ENCODE assay signal across 13 mouse cellular contexts in the genomic region with DNA sequence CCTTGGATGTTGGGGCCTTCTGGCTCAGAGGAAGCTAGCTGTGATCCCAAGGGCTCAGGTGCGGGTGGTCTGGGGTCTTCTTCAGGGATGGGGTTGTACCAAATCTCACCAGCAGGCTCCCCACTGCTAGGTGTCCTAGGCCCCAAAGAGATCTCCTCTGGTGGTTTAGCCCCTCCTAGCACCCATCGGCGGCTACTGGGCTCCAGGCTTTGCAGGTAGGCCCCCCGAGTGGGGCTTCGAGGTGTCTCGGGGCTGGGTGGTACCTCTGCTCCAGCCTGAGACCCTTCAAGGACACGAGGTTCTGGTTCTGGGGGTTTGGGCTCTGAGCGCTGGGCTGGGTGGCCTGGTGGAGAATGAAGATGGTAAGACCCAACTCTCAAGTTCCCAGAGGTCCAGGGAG. TPM values are rescaled to one million over a fixed set of nuclear protein-coding genes. Genes with fewer than 3 reads are reported as not detected.
A peak's percentile ranks its signal among the peaks of the same experiment; 100 is the strongest.
DNase-seq lines count a peak whose midpoint lies in the region; ATAC-seq and TF ChIP-seq lines count a peak whose summit lies in the region.
"Had no signal": no experiment of that assay in that cellular context is flagged by ENCODE, and none has a peak within 500 bp of the region (broad histone marks: within the 10 kb centered on the region; RNA-seq: fewer than 3 reads in every experiment).

No protein-coding gene starts in this region.

- TF ChIP-seq CTCF in stomach, postnatal 0 days (IDR thresholded peaks at IDR 0.05; ENCODE audit: low read depth) = no peak
- TF ChIP-seq CTCF in layer of hippocampus, adult 2 months (conservative IDR thresholded peaks at IDR 0.05) = no peak

- intact Hi-C loops in heart, postnatal 36 days (cut with DNase I) = loop anchor here (5.0 to 10.0 kb wide), 2 partner anchors 123 to 505 kb away; a partner anchor contains a TSS

- no peak for DNase-seq in heart, postnatal 36 days
- DNase-seq in stomach, postnatal 0 days (ENCODE audit: low spot score) = no peak
- no peak for DNase-seq in layer of hippocampus, adult 2 months (ENCODE audit: low spot score in 2 of 2)
- DNase-seq in retina, postnatal 1 day = no peak
- DNase-seq: cerebellum, postnatal 36 days; gastrocnemius, postnatal 25 days had no signal

- peak overlapping the region; percentile 86 for H3K4me2 ChIP-seq in heart, embryonic 13.5 days
- H3K4me2 ChIP-seq in stomach, embryonic 14.5 days (replicated peaks; ENCODE audit: low read depth, low read length) = peak overlapping the region; percentile 68
- H3K4me2 ChIP-seq in stomach, postnatal 0 days (replicated peaks; ENCODE audit: low read depth) = no peak overlapping the region
- peak overlapping the region; percentile 74; the same call in 1 of the 2 replicates for H3K4me2 ChIP-seq in intestine, embryonic 15.5 days (replicated peaks)

- 85% methylated on average over 8 of the region's 8 CpGs for WGBS in heart, embryonic 13.5 days
- 95% methylated on average over 8 of the region's 8 CpGs for whole genome bisulfite sequencing in stomach, embryonic 14.5 days
- WGBS in stomach, postnatal 0 days = 91% methylated on average over 8 of the region's 8 CpGs
- WGBS in intestine, embryonic 15.5 days = 91% methylated on average over 8 of the region's 8 CpGs

- no peaks in the 10 kb centered on the region for H3K27me3 ChIP-seq in heart, embryonic 13.5 days (replicated peaks)
- no peaks in the 10 kb centered on the region for H3K27me3 ChIP-seq in stomach, embryonic 14.5 days (ENCODE audit: control insufficient read depth, insufficient read depth, low read length)
- no peaks in the 10 kb centered on the region for H3K27me3 ChIP-seq in stomach, postnatal 0 days (ENCODE audit: control insufficient read depth, insufficient read depth, low read length)
- H3K27me3 ChIP-seq in intestine, embryonic 15.5 days (replicated peaks) = no peaks in the 10 kb centered on the region

- H3K9me3 ChIP-seq in heart, embryonic 13.5 days = no peaks in the 10 kb centered on the region
- no peaks in the 10 kb centered on the region for H3K9me3 ChIP-seq in stomach, embryonic 14.5 days (ENCODE audit: control insufficient read depth, low read depth, low read length)
- no peaks in the 10 kb centered on the region for H3K9me3 ChIP-seq in stomach, postnatal 0 days (ENCODE audit: control insufficient read depth, low read length)
- H3K9me3 ChIP-seq in intestine, embryonic 15.5 days = no peaks in the 10 kb centered on the region
- H3K9me3 ChIP-seq: liver, embryonic 15.5 days had no signal

- H3K36me3 ChIP-seq in heart, embryonic 13.5 days = peaks cover 50% of the 10 kb centered on the region
- peaks cover 44% of the 10 kb centered on the region for H3K36me3 ChIP-seq in stomach, embryonic 14.5 days (ENCODE audit: control insufficient read depth, insufficient read depth, low read length)
- H3K36me3 ChIP-seq in stomach, postnatal 0 days (ENCODE audit: control insufficient read depth, insufficient read depth, low read length) = peaks cover 20% of the 10 kb centered on the region
- H3K36me3 ChIP-seq in intestine, embryonic 15.5 days = peaks cover 21% of the 10 kb centered on the region
- H3K36me3 ChIP-seq: liver, embryonic 15.5 days had no signal

- ATAC-seq in heart, embryonic 13.5 days (ENCODE audit: extremely low read depth, insufficient number of reproducible peaks, low FRiP score, low TSS enrichment) = no peak
- ATAC-seq in stomach, embryonic 14.5 days (ENCODE audit: insufficient number of reproducible peaks, insufficient read depth, low FRiP score, low read depth) = no peak
- ATAC-seq in stomach, postnatal 0 days (ENCODE audit: low FRiP score, low TSS enrichment) = no peak
- ATAC-seq in intestine, embryonic 15.5 days = no peak
- ATAC-seq: midbrain, embryonic 16.5 days had no signal

- 0 out of 2 replicates have a peak overlapping the region, but pooled peaks have one; percentile 95 for H3K27ac ChIP-seq in heart, embryonic 13.5 days (replicated peaks)
- no peak overlapping the region for H3K27ac ChIP-seq in stomach, embryonic 14.5 days (ENCODE audit: low read length)
- no peak overlapping the region for H3K27ac ChIP-seq in stomach, postnatal 0 days (replicated peaks)
- H3K27ac ChIP-seq in intestine, embryonic 15.5 days = no peak overlapping the region
- H3K27ac ChIP-seq in layer of hippocampus, adult 2 months = no peak overlapping the region
- H3K27ac ChIP-seq: liver, embryonic 15.5 days had no signal

- no peak for TF ChIP-seq EP300 in stomach, postnatal 0 days (optimal IDR thresholded peaks at IDR 0.05)

- peaks cover 15% of the 10 kb centered on the region for H3K4me1 ChIP-seq in heart, embryonic 13.5 days
- peaks cover 3% of the 10 kb centered on the region; the same call in 1 of the 2 replicates for H3K4me1 ChIP-seq in stomach, embryonic 14.5 days (ENCODE audit: control insufficient read depth, insufficient read depth, low read length)
- no peaks in the 10 kb centered on the region for H3K4me1 ChIP-seq in stomach, postnatal 0 days (replicated peaks; ENCODE audit: control insufficient read depth, insufficient read depth)
- H3K4me1 ChIP-seq in intestine, embryonic 15.5 days (replicated peaks) = no peaks in the 10 kb centered on the region
- H3K4me1 ChIP-seq: liver, embryonic 15.5 days had no signal

- H3K4me3 ChIP-seq in heart, embryonic 13.5 days = peak overlapping the region; percentile 89; the same call in 1 of the 2 replicates
- H3K4me3 ChIP-seq in stomach, embryonic 14.5 days (ENCODE audit: low read depth, low read length) = no peak overlapping the region
- H3K4me3 ChIP-seq in stomach, postnatal 0 days (ENCODE audit: low read depth, low read length) = no peak overlapping the region
- no peak overlapping the region for H3K4me3 ChIP-seq in intestine, embryonic 15.5 days (replicated peaks)
- no peak overlapping the region for H3K4me3 ChIP-seq in layer of hippocampus, adult 2 months
- H3K4me3 ChIP-seq: liver, embryonic 15.5 days had no signal

- H3K9ac ChIP-seq in heart, embryonic 13.5 days = peak overlapping the region; percentile 94
- no peak overlapping the region for H3K9ac ChIP-seq in stomach, embryonic 14.5 days (replicated peaks; ENCODE audit: low read depth, low read length)
- H3K9ac ChIP-seq in stomach, postnatal 0 days (ENCODE audit: low read length) = no peak overlapping the region
- no peak overlapping the region for H3K9ac ChIP-seq in intestine, embryonic 15.5 days
- H3K9ac ChIP-seq: liver, embryonic 15.5 days had no signal

RNA-seq across cellular contexts. Expression of a gene that starts 1.9 kb away (rescaled TPM):
- polyA plus RNA-seq in heart, embryonic 13.5 days (2015; fragmentation: Nextera tagmentation; extraction: Ambion mirVana) = 14.4 and 14.7 TPM in 2 replicates
- total RNA-seq in heart, postnatal 36 days (2021) = 10 to 100 TPM; 12.0 to 15.2 TPM
- 19.1 and 20.4 TPM in 2 replicates for polyA plus RNA-seq in stomach, embryonic 14.5 days (2014; fragmentation: Nextera tagmentation; extraction: Ambion mirVana)
- polyA plus RNA-seq in stomach, postnatal 0 days (2015; fragmentation: Nextera tagmentation; extraction: Ambion mirVana) = 5.8 and 7.2 TPM in 2 replicates
- 12.7 and 13.9 TPM in 2 replicates for polyA plus RNA-seq in intestine, embryonic 15.5 days (2015; fragmentation: Nextera tagmentation; extraction: Ambion mirVana)
- total RNA-seq in layer of hippocampus, adult 2 months (2021) = 1 to 10 TPM; 6.3 TPM

RNA-seq across cellular contexts. Expression of a gene that starts 15.8 kb away (rescaled TPM):
- polyA plus RNA-seq in heart, embryonic 13.5 days (2015; fragmentation: Nextera tagmentation; extraction: Ambion mirVana) = 52.4 and 54.6 TPM in 2 replicates
- 10 to 100 TPM; 42.3 to 42.7 TPM for total RNA-seq in heart, postnatal 36 days (2021)
- 36.0 and 44.4 TPM in 2 replicates for polyA plus RNA-seq in stomach, embryonic 14.5 days (2014; fragmentation: Nextera tagmentation; extraction: Ambion mirVana)
- 60.6 and 62.3 TPM in 2 replicates for polyA plus RNA-seq in stomach, postnatal 0 days (2015; fragmentation: Nextera tagmentation; extraction: Ambion mirVana)
- 59.4 and 63.9 TPM in 2 replicates for polyA plus RNA-seq in intestine, embryonic 15.5 days (2015; fragmentation: Nextera tagmentation; extraction: Ambion mirVana)
- 10 to 100 TPM; 27.8 to 30.2 TPM for total RNA-seq in layer of hippocampus, adult 2 months (2021)

RNA-seq across cellular contexts. Expression of a gene that starts 28.0 kb away (rescaled TPM):
- not detected in 2 replicates for polyA plus RNA-seq in heart, embryonic 13.5 days (2015; fragmentation: Nextera tagmentation; extraction: Ambion mirVana)
- not detected for total RNA-seq in heart, postnatal 36 days (2021)
- polyA plus RNA-seq in stomach, embryonic 14.5 days (2014; fragmentation: Nextera tagmentation; extraction: Ambion mirVana) = not detected in 2 replicates
- polyA plus RNA-seq in stomach, postnatal 0 days (2015; fragmentation: Nextera tagmentation; extraction: Ambion mirVana) = not detected in 2 replicates
- polyA plus RNA-seq in intestine, embryonic 15.5 days (2015; fragmentation: Nextera tagmentation; extraction: Ambion mirVana) = not detected in 2 replicates
- total RNA-seq in layer of hippocampus, adult 2 months (2021) = not detected
- total RNA-seq: gastrocnemius, postnatal 25 days; layer of hippocampus, postnatal 25 days had no signal
- polyA plus RNA-seq: liver, embryonic 15.5 days; midbrain, embryonic 16.5 days; spleen, adult 2 months had no signal
